Comparison of ENCODE assay signal across 13 mouse cellular contexts in genomic region chr3:32402990-32403885, GRCm38 (mm10). TPM values are rescaled to one million over a fixed set of nuclear protein-coding genes. Genes with fewer than 3 reads are reported as not detected.
DNase-seq lines count a peak whose midpoint lies in the region; ATAC-seq and TF ChIP-seq lines count a peak whose summit lies in the region.
"Had no signal": no experiment of that assay in that cellular context is flagged by ENCODE, and none has a peak within 500 bp of the region (broad histone marks: within the 10 kb centered on the region; RNA-seq: fewer than 3 reads in every experiment).

No protein-coding gene starts in this region.

- no peaks in the 10 kb centered on the region for H3K9me3 ChIP-seq in lung, embryonic 16.5 days (ENCODE audit: control insufficient read depth, low read length)

- DNase-seq in heart, adult 18-20 months = peak; percentile 27 to 30
- no peak for DNase-seq in heart, adult 8-10 months (ENCODE audit: low spot score)
- no peak for DNase-seq in lung, postnatal 36 days
- peak; percentile 81 for DNase-seq in gastrocnemius, adult 2 months
- DNase-seq in splenic B cell, adult 2 months (ENCODE audit: low read depth, low spot score) = peak; percentile 53
- no peak for DNase-seq in layer of hippocampus, postnatal 36 days
- DNase-seq: kidney, adult 11 months; layer of hippocampus, adult 9-11 months; lung, postnatal 14 days; right cerebral cortex, postnatal 4 days; thymus, adult 18-20 months had no signal

- 66% methylated on average over 7 of the region's 7 CpGs for WGBS in lung, embryonic 16.5 days

- no peak overlapping the region for H3K4me2 ChIP-seq in lung, embryonic 16.5 days (ENCODE audit: low read depth, low read length)
- H3K4me2 ChIP-seq: liver, embryonic 11.5 days had no signal

- H3K27ac ChIP-seq in lung, embryonic 16.5 days (ENCODE audit: low read length) = 0 out of 2 replicates have a peak overlapping the region, but pooled peaks have one; percentile 6
- peak overlapping the region; percentile 69 for H3K27ac ChIP-seq in gastrocnemius, adult 2 months

- H3K9ac ChIP-seq in lung, embryonic 16.5 days (ENCODE audit: low read length) = no peak overlapping the region

- TF ChIP-seq CTCF in gastrocnemius, adult 2 months (IDR thresholded peaks at IDR 0.05) = no peak

- intact Hi-C loops in gastrocnemius, adult 2 months (cut with DNase I) = loop anchor here (2.0 kb wide), 1 partner anchor 14 kb away; no protein-coding TSS in a partner anchor

- ATAC-seq in lung, embryonic 16.5 days (ENCODE audit: low read depth) = no peak

- peaks cover 45% of the 10 kb centered on the region for H3K4me1 ChIP-seq in lung, embryonic 16.5 days (replicated peaks; ENCODE audit: control insufficient read depth, insufficient read depth, low read length)

- no peaks in the 10 kb centered on the region for H3K27me3 ChIP-seq in lung, embryonic 16.5 days (ENCODE audit: control insufficient read depth, insufficient read depth, low read depth, low read length)
- H3K27me3 ChIP-seq in splenic B cell, adult 2 months (ENCODE audit: control insufficient read depth, insufficient read depth, low read length, poor library complexity, severe bottlenecking) = no peaks in the 10 kb centered on the region

- no peak overlapping the region for H3K4me3 ChIP-seq in lung, embryonic 16.5 days (ENCODE audit: low read length)
- peak overlapping the region; percentile 24 for H3K4me3 ChIP-seq in gastrocnemius, adult 2 months

- no peaks in the 10 kb centered on the region for H3K36me3 ChIP-seq in lung, embryonic 16.5 days (ENCODE audit: control insufficient read depth, insufficient read depth, low read length)
- no peaks in the 10 kb centered on the region for H3K36me3 ChIP-seq in splenic B cell, adult 2 months (ENCODE audit: control insufficient read depth, insufficient read depth, low read length, poor library complexity, severe bottlenecking)

RNA-seq across cellular contexts. Expression of gene Pik3ca, which starts 5.8 kb away (rescaled TPM):
- 10 to 100 TPM; 38.0 to 40.7 TPM for total RNA-seq in heart, adult 18-20 months (2021)
- total RNA-seq in heart, adult 8-10 months (2022) = 10 to 100 TPM; 42.2 to 50.1 (median 45.1) TPM
- polyA plus RNA-seq in lung, embryonic 16.5 days (2015; fragmentation: Nextera tagmentation; extraction: Ambion mirVana) = 9.7 and 10.2 TPM in 2 replicates
- 10 to 100 TPM; 40.1 to 63.3 TPM for total RNA-seq in gastrocnemius, adult 2 months (2021)
- 10 to 100 TPM; 51.1 to 53.8 TPM for total RNA-seq in layer of hippocampus, postnatal 36 days (2021)

RNA-seq across cellular contexts. Expression of gene Zmat3, which starts 37.4 kb away (rescaled TPM):
- total RNA-seq in heart, adult 18-20 months (2021) = 1 to 10 TPM; 7.1 to 7.5 TPM
- total RNA-seq in heart, adult 8-10 months (2022) = 1 to 10 TPM; 5.9 to 8.9 (median 6.6) TPM
- polyA plus RNA-seq in lung, embryonic 16.5 days (2015; fragmentation: Nextera tagmentation; extraction: Ambion mirVana) = 2.8 and 3.0 TPM in 2 replicates
- total RNA-seq in gastrocnemius, adult 2 months (2021) = 1 to 10 TPM; 6.3 to 9.3 TPM
- total RNA-seq in layer of hippocampus, postnatal 36 days (2021) = 10 to 100 TPM; 67.9 to 69.7 TPM

Comparison
In these comparisons a context has a peak if more than half of its experiments do, and no peak if none do; other contexts are left out.
1. DNase-seq: peak in heart, adult 18-20 months (2 of 2), gastrocnemius, adult 2 months (single experiment) and splenic B cell, adult 2 months (single experiment); none in heart, adult 8-10 months (single experiment), lung, postnatal 36 days (single experiment) and layer of hippocampus, postnatal 36 days (0 of 2).
2. RNA of gene Zmat3, which starts 37.4 kb away (total RNA-seq): 67.9 to 69.7 TPM in layer of hippocampus, postnatal 36 days; 6.3 to 9.3 TPM in gastrocnemius, adult 2 months, 7.1 to 7.5 TPM in heart, adult 18-20 months and 5.9 to 8.9 TPM in heart, adult 8-10 months; every median in the first group is over 4 times any median in the second.